Mouse (Mus musculus) erythroblast, embryonic 14.5 days (primary cell): ENCODE results near the gene Slc12a1.

Experiments used
- GATA1 ChIP-seq: IDR thresholded peaks from 2 replicates; pipeline ENCODE4 v1.6.1; 2012; ENCODE audit warnings: low read length, inconsistent platforms, mixed read lengths
- TAL1 ChIP-seq: IDR thresholded peaks from 3 replicates; pipeline ENCODE4 v1.6.1; 2012; ENCODE audit warnings: low read length, inconsistent platforms, mixed read lengths

GRCm38 (mm10) chr2:125135903-125136811 is 16.1 kb upstream of the Slc12a1 start, which contains the start of gene Ctxn2:
- TF ChIP-seq TAL1 (no peak), GATA1 (no peak)
